Mouse (Mus musculus) fibroblast of lung, adult 2 months (primary cell): ENCODE data around the gene Flnb.

Experiments used
- DNase-seq: peaks from one replicate; pipeline ENCODE4 v3.0.0-alpha.2; 2011; ENCODE audit warnings: low read depth

Gene Flnb

DNA sequence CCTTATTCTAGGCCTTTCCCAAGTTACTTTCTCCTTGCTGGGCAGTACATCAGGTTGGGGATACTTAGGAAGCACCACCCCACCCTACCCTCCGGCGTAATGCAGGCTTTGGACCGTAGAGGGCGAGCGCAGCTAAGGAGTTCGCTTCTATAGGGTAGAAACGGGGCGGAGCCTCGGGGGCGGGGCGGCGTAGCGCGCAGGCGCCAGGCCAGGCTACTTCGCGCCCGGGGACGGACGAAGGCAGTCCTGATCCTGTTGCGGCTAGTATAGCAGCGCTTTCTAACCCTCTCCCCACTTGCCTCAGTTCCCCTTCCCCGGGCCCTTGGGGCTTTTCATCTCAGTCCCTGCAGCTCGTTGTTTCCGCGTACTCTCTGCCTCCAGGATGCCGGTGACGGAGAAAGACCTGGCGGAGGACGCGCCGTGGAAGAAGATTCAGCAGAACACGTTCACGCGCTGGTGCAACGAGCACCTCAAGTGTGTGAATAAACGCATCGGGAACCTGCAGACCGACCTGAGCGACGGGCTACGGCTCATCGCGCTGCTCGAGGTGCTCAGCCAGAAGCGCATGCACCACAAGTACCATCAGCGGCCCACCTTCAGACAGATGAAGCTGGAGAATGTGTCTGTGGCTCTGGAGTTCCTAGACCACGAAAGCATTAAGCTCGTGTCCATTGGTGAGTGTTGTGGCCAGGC lies at the start of gene Flnb:
Flnb (plus strand) TSS at position 188 of the 693 bp plus-strand sequence.
- DNase-seq, result peak; percentile 83

DNA sequence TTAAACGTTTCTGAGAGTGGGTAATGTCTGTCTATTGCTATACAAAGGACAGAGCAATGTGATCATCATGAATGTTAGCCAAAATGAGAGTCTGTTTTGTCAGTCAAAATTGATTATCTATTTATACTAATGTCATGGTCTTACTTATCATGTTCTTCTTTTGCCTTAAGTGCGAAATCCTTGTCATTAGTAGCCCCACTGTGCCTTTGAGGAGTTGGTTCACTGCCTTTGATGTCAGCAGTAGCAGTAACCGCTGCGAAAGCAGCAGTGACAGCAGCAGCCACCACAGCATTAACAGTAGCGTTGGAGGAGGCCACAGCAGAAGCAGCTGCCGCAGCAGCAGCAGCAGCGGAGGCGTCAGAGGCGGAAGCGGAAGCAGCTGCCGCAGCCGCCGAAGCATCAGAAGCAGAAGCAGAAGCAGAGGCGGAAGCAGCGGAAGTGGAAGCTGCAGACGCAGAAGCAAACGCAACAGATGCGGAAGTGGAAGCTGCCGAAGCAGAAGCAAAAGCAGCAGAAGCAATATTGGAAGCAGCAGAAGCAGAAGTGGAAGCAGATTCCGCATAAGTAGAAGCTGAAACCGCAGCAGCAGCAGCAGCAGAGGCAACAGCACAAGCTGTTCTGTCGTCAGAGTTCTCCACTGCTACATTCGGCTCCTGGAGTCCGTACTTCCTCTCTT lies 43.9 kb upstream of the Flnb start:
- no peak for DNase-seq

DNA sequence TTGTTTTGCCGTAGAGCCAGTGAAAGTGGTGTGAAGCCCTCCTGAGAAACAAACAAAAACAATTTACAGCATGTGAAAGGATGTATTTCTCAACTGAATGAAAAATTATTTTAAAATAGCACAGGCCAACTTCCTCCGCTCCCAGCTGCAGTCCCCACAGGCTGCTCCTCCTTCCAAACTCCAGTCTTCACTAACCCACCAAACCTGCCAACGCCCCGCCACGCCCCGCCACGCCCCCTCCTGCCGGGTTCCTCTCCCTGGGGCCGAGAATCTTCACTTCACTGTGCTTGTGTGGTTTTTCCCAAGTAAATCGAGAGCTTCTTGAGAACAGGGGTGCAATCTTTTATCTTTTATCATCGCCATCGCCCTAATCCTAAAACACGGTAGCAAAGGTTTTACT lies 31.7 kb upstream of the Flnb start:
- DNase-seq, result no peak

GRCm38 (mm10) chr14:7789266-7790030 lies 28.3 kb upstream of the Flnb start:
- DNase-seq, result no peak

GRCm38 (mm10) chr14:7791061-7791531 lies 26.7 kb upstream of the Flnb start:
- DNase-seq, result no peak

DNA sequence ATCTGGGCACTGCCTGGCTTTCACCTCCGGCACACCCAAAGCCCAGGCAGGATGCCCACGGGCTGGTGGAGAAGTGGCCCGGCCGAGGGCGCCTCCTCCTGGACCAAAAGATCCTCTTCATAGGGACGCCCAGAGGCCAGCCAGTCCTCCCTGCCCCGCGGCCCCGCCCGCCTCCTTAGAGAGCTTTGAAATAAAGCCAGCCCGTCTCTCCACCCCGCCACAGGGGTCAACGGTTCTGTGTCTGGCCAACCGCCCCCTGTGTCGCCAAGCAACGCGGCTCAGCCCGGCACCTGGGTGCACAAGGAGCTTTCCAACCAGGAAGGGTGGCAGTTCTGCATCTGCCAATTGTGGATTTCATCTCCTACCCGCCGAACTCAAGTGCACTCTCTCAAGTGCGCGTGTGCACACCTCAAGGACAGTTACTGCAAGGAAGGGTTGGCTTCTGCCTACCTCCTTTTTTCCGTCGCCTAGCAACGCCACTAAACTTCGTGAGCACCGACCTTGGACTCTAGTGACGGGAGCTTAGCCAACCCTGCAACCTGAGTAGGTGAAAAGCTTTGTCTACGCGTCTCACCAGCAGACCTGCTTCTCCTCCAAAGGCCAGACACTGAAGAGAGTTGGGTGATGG lies 26.1 kb upstream of the Flnb start, which contains the start of gene Gm26661:
Gm26661 (plus strand) TSS at position 56 of the 628 bp plus-strand sequence.
- no peak for DNase-seq

DNA sequence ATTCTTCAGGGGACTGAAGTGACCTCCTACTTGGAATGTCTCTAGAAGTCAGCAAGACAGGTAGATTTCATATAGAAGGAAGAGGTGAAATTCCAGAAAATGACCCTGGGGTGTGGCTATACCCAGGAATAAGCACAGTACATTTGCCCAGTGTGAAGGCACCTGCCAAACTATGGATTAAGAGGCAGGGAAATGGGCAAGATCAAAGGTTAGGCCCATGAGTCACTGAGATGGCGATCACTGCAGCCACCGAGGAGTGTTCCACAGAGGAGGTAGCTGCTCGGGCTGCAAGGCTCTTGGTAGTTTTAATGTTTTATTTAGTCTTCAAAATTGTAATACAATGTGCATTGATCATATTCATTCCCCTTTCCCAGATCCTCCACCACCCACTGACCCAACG lies 21.8 kb upstream of the Flnb start:
- DNase-seq, result no peak

GRCm38 (mm10) chr14:7800611-7801010 lies 17.1 kb upstream of the Flnb start:
- no peak for DNase-seq

- DNase-seq, result no peak
Measured at GRCm38 (mm10) chr14:7801831-7802230, 15.9 kb upstream of the Flnb start.

DNA sequence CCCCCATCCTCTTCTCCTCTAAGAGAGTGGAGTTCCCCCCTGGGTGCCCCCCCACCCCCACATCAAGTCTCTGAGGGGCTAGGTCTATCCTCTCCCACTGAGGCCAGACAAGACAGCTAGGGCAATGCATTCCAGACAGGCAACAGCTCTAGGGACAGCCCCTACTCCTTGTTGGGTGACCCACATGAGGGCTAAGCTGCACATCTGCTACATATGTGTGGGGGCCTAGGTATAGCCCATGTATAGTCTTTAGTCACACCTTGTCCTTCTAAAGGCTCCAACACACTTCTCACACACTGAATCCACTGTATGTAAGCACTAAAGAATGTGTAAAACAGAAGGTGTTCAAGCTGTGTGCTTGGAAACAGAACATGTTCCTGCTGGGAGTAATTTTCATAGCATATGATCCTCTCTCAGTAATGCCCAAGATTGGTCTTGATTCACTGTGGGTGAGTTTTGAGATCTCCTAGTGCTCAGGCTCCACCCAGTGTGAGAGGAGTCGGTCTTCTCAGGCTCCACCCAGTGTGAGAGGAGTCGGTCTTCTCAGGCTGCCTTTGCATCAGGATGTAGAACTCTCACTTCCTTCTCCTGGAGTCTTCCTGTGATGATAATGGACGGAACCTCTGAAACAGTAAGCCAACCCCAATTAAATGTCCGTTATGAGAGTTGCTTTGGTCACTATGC lies 13.7 kb upstream of the Flnb start:
- no peak for DNase-seq

- no peak for DNase-seq
Measured at GRCm38 (mm10) chr14:7804558-7804905, 13.2 kb upstream of the Flnb start.

DNA sequence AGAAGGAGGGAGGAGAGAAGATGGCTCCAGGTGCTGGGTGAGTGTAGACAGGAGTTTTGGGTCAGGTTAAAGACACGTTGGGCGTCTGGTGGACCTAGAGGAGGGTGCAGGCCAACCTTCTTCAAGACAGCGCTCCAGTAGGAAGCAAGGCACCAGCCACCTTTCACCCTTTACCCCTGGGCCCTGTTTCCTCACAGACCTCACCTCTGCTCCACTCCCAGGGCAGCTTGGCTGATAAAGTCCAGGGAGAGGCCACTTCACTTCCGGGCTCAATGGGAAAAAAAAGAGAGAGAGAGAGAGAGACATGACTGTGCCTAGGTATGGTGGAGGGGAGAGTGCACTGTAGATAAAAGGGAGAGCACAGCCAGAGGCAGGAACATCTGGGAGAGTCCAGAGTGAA lies 10.0 kb upstream of the Flnb start:
- no peak for DNase-seq

DNA sequence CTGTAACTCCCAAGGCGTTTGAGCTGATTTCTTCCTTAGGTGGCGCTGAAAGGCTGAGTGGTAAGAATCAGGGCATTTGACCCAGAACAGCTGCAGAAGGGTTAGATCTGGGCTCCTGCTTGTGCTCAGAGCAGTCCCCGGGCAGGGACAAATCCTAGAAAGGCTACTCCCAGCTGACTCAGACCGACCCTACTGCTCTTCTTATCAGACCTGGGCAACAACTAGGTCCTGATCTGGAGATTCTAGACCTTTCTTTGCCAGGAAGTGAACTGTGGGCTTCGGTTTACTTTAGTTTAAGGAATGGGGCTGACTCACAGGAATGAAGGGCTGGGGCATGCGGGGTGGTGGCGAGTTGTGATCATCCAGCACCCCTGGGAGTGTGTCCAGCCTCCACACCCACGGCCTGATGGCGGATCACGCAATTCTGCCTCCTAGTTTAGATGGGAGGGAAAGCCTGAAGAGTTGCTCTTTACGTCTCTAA lies 9.2 kb upstream of the Flnb start:
- DNase-seq, result no peak

GRCm38 (mm10) chr14:7809043-7809955 lies 8.5 kb upstream of the Flnb start:
- DNase-seq, result no peak

DNA sequence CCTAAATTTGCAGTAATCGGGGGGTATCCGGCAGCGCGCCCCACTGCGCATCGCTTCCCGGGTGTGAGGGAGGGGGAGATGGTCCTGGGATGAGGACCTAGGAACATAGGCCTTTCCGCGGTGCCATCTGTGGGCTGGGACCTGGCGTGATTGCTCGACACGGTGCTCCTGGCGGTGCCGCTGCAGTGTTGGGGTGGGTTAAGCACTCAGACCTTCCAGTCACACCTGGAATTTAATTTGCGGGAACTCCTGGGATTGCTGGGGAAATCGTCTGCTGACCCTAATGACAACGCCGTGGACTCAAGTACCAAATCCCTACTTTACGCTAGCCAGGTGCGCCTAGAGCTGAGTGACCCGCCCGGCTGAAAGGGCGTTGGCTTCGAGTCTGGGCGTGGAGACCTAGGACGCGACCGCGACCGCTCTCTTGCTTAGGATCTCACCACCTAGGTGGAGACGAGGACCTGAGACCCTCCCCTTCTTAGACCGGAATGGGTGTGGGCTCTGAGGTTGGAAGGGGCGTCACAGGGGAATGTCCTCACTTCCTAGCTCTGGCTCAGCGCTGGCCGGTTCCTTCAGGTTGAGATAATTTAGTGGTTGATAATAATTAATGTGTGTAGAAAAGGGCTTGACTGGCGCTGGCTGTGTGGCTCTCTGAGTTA lies 835 bp downstream of the Flnb start:
- no peak for DNase-seq

DNA sequence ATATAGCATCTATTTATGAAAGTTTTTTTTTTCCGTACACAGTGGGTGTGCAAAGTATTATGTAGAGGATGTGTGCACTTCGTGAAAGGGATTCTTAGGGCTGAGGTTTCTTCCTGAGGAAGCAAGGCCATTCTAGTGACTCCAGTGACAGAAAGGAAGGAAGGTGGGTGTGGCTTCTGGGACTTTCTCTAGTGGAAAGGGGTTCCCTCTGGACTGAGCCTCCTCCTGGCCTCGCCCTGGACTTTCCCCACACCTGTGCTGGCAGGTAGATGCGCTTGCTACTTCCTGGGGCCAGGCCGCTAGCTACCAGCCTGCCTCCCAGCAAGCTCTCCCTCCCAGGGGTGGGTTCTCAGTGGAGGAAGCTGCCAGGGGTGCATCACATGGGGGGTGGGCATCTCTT lies 1.7 kb downstream of the Flnb start:
- DNase-seq, result no peak

- DNase-seq, result peak; percentile 85
Measured at GRCm38 (mm10) chr14:7821341-7821740, 3.6 kb downstream of the Flnb start.

- DNase-seq, result peak; percentile 85
Measured at GRCm38 (mm10) chr14:7822693-7823092, 4.9 kb downstream of the Flnb start.

- no peak for DNase-seq
Measured at GRCm38 (mm10) chr14:7824651-7825268, 7.0 kb downstream of the Flnb start.
